Mouse (Mus musculus): ENCODE measurements around the gene Ppp2r5a. TPM values are rescaled to one million over a fixed set of nuclear protein-coding genes. Genes with fewer than 3 reads are reported as not detected.

The Ppp2r5a gene
- total and polyA plus RNA-seq, 3 experiments, result 40.3 to 96.7 (median 62.0) TPM

DNA sequence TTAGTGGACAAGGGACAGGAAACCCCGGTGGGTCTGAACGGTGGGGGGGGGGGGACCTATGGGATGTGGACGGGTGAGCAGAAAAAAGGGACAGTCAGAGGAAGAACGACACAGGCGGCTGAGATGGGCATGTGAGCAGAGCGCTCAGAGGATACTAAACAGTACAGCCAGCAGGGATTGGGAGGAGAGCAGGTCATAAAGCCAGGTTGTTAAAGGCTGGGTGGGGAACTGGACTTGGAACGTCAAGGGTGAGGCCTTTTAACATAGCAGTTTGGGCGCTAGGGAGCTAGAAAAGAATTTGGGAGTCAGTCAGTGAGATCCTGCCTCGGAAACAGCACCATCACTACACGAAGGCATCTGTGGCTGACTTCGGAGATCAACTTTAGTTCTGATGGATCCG is 4.2 kb upstream of the Ppp2r5a start:
- Histone ChIP-seq H3K4me2 (ENCODE audit: insufficient read depth, low read depth, poor library complexity, severe bottlenecking) (no peak overlapping the region), H3K9me3 (replicated peaks; ENCODE audit: low read length) (no peaks in the 10 kb centered on the region), H3K79me2 (replicated peaks; ENCODE audit: control insufficient read depth, extremely low read depth, insufficient read depth, poor library complexity, severe bottlenecking) (no peaks in the 10 kb centered on the region), H3K27ac (ENCODE audit: insufficient read depth, low read depth) (no peak overlapping the region), H3K4me3 (replicated peaks in 1 of 3; ENCODE audit: low read depth in 2 of 3, low read length in 2 of 3, poor library complexity in 1 of 3) (no peak overlapping the region), H3K4me1 (ENCODE audit: control insufficient read depth in 1 of 2, insufficient read depth in 2 of 2) (peaks cover 10 to 35% of the 10 kb centered on the region in 2 experiments), H3K9ac (ENCODE audit: insufficient read depth, low read depth) (no peak overlapping the region), H3K36me3 (replicated peaks in 1 of 2; ENCODE audit: control insufficient read depth in 1 of 2, insufficient read depth in 1 of 2, low read length in 1 of 2) (no peaks in the 10 kb centered on the region), H3K27me3 (replicated peaks) (peaks cover 5% of the 10 kb centered on the region)
- in situ Hi-C loops (cut with MboI; ENCODE audit: low pct_ligation_motif_present, low pct_unique_long_range_greater_than_20kb, low sequenced_read_pairs), result no loop called here
- dilution Hi-C loops (cut with MboI; ENCODE audit: extremely low pct_ligation_motif_present, extremely low pct_unique_long_range_greater_than_20kb, low sequenced_read_pairs), result no loop called here
- DNase-seq (ENCODE audit: extremely low read depth), result no peak
- no peak for TF ChIP-seq CHD2 (IDR thresholded peaks at IDR 0.05; ENCODE audit: low read length)
- no peak for TF ChIP-seq PAX5 (IDR thresholded peaks at IDR 0.05; ENCODE audit: low read length)
- no peak for TF ChIP-seq POLR2A (IDR thresholded peaks at IDR 0.05; ENCODE audit: low read depth, low read length)
- no peak for TF ChIP-seq IRF4 (IDR thresholded peaks at IDR 0.05; ENCODE audit: low read depth, low read length)
- TF ChIP-seq HCFC1 (IDR thresholded peaks at IDR 0.05; ENCODE audit: low read depth, low read length), result no peak
- TF ChIP-seq ETS1 (conservative IDR thresholded peaks at IDR 0.05; ENCODE audit: low read depth, low read length), result no peak
- TF ChIP-seq ZC3H11A (IDR thresholded peaks at IDR 0.05; ENCODE audit: low read depth, low read length), result no peak
- TF ChIP-seq MAFK (IDR thresholded peaks at IDR 0.05; ENCODE audit: insufficient replicate concordance, low read length), result no peak
- TF ChIP-seq USF1 (IDR thresholded peaks at IDR 0.05; ENCODE audit: low read depth, low read length), result no peak
- no peak for TF ChIP-seq CTCF (conservative IDR thresholded peaks at IDR 0.05 in 1 of 2, IDR thresholded peaks at IDR 0.05 in 1 of 2; ENCODE audit: low read depth in 2 of 2, low read length in 2 of 2)
- no peak for TF ChIP-seq JUND (conservative IDR thresholded peaks at IDR 0.05; ENCODE audit: low read depth, low read length)
- TF ChIP-seq USF2 (conservative IDR thresholded peaks at IDR 0.05; ENCODE audit: low read depth, low read length), result no peak
- no peak for TF ChIP-seq RAD21 (IDR thresholded peaks at IDR 0.05; ENCODE audit: low read depth, low read length)
- no peak for TF ChIP-seq NELFE (IDR thresholded peaks at IDR 0.05; ENCODE audit: low read depth, low read length)
- no peak for TF ChIP-seq JUN (IDR thresholded peaks at IDR 0.05; ENCODE audit: insufficient read depth, low read depth, low read length)
- no peak for TF ChIP-seq KAT2A (IDR thresholded peaks at IDR 0.05; ENCODE audit: insufficient replicate concordance, low read length)
- no peak for TF ChIP-seq SMC3 (IDR thresholded peaks at IDR 0.05; ENCODE audit: low read depth, low read length)
- TF ChIP-seq ELF1 (IDR thresholded peaks at IDR 0.05; ENCODE audit: low read depth, low read length), result no peak
- no peak for TF ChIP-seq GABPA (IDR thresholded peaks at IDR 0.05; ENCODE audit: insufficient replicate concordance, low read depth, low read length)

DNA sequence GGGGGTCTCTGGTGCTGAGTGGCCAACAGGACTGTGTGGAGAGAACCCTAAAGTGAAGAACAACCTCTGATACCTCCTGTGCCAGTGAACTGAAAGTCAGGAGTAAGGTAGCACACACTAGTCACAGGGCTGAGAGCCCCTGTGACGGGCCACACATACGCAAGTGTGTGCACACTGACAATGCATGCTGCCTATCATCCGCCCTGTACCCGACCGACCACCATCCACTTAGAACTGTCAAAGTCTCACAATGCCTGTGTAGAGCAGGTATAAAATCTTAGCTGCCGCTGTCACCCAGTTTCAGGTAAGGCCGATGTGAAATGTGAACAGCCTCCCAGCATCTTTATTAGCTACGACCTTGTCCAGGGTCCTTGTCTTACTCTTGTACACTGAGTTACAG is 3.4 kb upstream of the Ppp2r5a start:
- H3K9ac ChIP-seq (ENCODE audit: insufficient read depth, low read depth), result no peak overlapping the region
- peaks cover 5% of the 10 kb centered on the region for H3K27me3 ChIP-seq (replicated peaks)

More for the DNA sequence above, 3.4 kb upstream of the Ppp2r5a start:
- no peak overlapping the region for H3K4me2 ChIP-seq (ENCODE audit: insufficient read depth, low read depth, poor library complexity, severe bottlenecking)
- H3K36me3 ChIP-seq (replicated peaks in 1 of 2; ENCODE audit: control insufficient read depth in 1 of 2, insufficient read depth in 1 of 2, low read length in 1 of 2), result no peaks in the 10 kb centered on the region
- H3K9me3 ChIP-seq (replicated peaks; ENCODE audit: low read length), result no peaks in the 10 kb centered on the region
- no peak for TF ChIP-seq ZMIZ1 (IDR thresholded peaks at IDR 0.05; ENCODE audit: low read depth, low read length)
- TF ChIP-seq MYC (IDR thresholded peaks at IDR 0.05; ENCODE audit: low read depth, low read length), result no peak
- no peak for TF ChIP-seq ELF1 (IDR thresholded peaks at IDR 0.05; ENCODE audit: low read depth, low read length)
- TF ChIP-seq MAX (IDR thresholded peaks at IDR 0.05; ENCODE audit: low read length), result no peak
- no peak for TF ChIP-seq HCFC1 (IDR thresholded peaks at IDR 0.05; ENCODE audit: low read depth, low read length)
- TF ChIP-seq POLR2AphosphoS2 (IDR thresholded peaks at IDR 0.05; ENCODE audit: low read depth, low read length), result no peak
- no peak for TF ChIP-seq USF2 (conservative IDR thresholded peaks at IDR 0.05; ENCODE audit: low read depth, low read length)
- no peak for TF ChIP-seq ZC3H11A (IDR thresholded peaks at IDR 0.05; ENCODE audit: low read depth, low read length)
- TF ChIP-seq EP300 (IDR thresholded peaks at IDR 0.05; ENCODE audit: low read length), result no peak
- TF ChIP-seq PAX5 (IDR thresholded peaks at IDR 0.05; ENCODE audit: low read length), result no peak
- no peak for TF ChIP-seq MAFK (IDR thresholded peaks at IDR 0.05; ENCODE audit: insufficient replicate concordance, low read length)
- TF ChIP-seq TBP (conservative IDR thresholded peaks at IDR 0.05; ENCODE audit: low read depth, low read length), result no peak
- H3K27ac ChIP-seq (ENCODE audit: insufficient read depth, low read depth), result no peak overlapping the region
- H3K4me3 ChIP-seq (replicated peaks in 1 of 3; ENCODE audit: low read depth in 2 of 3, low read length in 2 of 3, poor library complexity in 1 of 3), result no peak overlapping the region
- dilution Hi-C loops (cut with MboI; ENCODE audit: extremely low pct_ligation_motif_present, extremely low pct_unique_long_range_greater_than_20kb, low sequenced_read_pairs), result no loop called here
- no peak for DNase-seq (ENCODE audit: extremely low read depth)
- no peaks in the 10 kb centered on the region for H3K79me2 ChIP-seq (replicated peaks; ENCODE audit: control insufficient read depth, extremely low read depth, insufficient read depth, poor library complexity, severe bottlenecking)
- in situ Hi-C loops (cut with MboI; ENCODE audit: low pct_ligation_motif_present, low pct_unique_long_range_greater_than_20kb, low sequenced_read_pairs), result no loop called here
- H3K4me1 ChIP-seq (ENCODE audit: control insufficient read depth in 1 of 2, insufficient read depth in 2 of 2), result peaks cover 10 to 35% of the 10 kb centered on the region in 2 experiments

Measured in CH12.LX (cell line).